Mouse (Mus musculus): ENCODE measurements around the gene March2.
"Not testable (repeated sequence)": the region's sequence is repeated elsewhere in the genome, so short reads cannot be mapped to it uniquely, and the experiment has no call there.

March2 gene

GRCm38 (mm10) chr17:33718384-33718881 is at the start of gene March2:
TSS of gene March2 (minus strand) at chr17:33718670.
- DNase-seq: peak; percentile 98

- DNase-seq: no peak
These were observed 47.9 kb upstream of the March2 start for GRCm38 (mm10) chr17:33766389-33766788.

- DNase-seq: peak; percentile 95 to 97
These were observed 42.0 kb upstream of the March2 start, which contains the start of gene Rab11b for GRCm38 (mm10) chr17:33760255-33761165. TSS of gene Rab11b (minus strand) at chr17:33760530.

DNA sequence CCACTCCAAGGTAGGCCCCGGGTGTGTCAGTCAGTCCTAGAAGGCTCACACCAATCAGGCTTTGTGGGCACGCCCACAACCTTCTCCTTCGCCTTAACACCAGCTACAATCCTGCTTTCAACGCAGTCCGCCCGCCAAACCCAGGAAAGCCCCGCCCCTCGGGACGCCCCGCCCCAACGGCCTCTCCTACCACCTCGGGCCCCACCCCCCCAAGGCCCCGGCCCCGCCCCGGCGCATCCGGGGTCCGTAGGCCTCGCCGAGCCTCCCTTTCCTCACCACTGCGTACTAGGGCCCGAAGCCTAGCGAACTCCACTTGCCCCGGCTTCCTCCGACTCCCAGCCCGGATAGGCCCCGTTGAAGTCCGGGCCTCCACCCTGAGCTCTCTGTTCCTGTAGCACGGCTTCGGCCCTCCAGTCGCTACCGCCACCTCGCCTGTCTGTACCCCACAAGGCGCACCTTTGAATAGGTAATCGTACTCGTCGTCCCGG is 41.3 kb upstream of the March2 start:
- peak; percentile 90 for DNase-seq

DNA sequence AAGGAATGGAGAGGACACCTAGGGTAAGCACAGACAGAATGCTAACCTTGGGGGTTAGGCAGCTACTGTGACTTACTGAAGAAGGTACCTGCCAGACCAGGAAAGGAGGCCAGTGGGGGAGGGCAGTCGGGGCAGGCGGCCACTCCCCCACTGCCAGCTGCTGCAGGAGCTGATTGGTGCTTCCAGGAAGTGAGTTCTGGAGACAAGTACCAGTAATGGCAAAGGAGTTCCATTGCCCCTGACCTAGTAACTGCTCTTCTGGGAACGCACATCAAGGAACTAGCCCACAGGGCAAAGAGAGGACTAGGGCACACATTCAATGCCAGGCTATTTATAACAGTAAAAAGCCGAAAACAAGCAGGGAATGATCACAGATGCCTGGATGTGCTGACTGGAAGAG is 38.8 kb upstream of the March2 start:
- no peak for DNase-seq

- DNase-seq: no peak
These were observed 37.8 kb upstream of the March2 start for GRCm38 (mm10) chr17:33756108-33756790.

GRCm38 (mm10) chr17:33755418-33756107 is 37.1 kb upstream of the March2 start:
- no peak for DNase-seq

DNA sequence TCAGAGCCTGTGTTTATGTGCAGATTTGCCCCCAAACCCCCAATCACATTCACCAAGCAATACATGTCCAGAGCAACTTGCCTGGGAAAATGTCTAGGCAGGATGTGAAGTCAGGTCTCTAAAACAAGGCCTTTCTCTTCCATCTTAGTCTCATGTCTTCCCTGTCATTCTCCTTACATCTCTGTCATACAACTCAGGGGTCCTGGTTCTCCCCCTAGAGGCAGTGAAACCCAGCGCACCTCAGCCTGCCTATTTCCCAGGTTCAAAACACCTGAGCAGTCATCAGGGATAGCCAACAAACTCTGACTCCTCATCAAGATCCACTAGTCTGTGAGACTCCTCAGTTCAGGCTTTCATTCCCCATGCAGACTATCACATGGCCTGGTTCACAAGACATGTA is 36.2 kb upstream of the March2 start:
- no peak for DNase-seq

- no peak for DNase-seq
These were observed 33.8 kb upstream of the March2 start for GRCm38 (mm10) chr17:33752297-33752696.

- no peak for DNase-seq
These were observed 32.7 kb upstream of the March2 start for GRCm38 (mm10) chr17:33751181-33751580.

DNA sequence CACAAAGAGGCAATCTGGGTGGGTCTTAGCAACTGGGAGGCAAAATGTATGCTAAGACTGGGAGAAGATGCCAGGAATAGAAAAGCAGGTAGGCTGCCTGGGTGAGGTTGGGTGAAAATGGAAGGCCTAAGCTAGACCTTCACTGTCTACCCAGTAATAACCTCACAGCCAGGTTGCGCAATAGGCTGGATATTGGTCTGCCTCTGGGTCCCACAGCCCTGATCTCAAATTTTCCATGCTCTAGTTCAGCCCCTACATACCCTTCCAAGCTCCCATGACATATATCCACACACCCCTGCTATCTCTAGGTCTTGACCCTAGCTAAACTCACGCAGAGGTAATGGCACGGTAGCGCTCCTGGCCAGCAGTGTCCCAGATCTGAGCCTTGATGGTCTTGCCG is 31.0 kb upstream of the March2 start:
- DNase-seq: no peak

- no peak for DNase-seq
These were observed 27.5 kb upstream of the March2 start for GRCm38 (mm10) chr17:33746011-33746410.

- DNase-seq: no peak
These were observed 26.4 kb upstream of the March2 start for GRCm38 (mm10) chr17:33744686-33745384.

DNA sequence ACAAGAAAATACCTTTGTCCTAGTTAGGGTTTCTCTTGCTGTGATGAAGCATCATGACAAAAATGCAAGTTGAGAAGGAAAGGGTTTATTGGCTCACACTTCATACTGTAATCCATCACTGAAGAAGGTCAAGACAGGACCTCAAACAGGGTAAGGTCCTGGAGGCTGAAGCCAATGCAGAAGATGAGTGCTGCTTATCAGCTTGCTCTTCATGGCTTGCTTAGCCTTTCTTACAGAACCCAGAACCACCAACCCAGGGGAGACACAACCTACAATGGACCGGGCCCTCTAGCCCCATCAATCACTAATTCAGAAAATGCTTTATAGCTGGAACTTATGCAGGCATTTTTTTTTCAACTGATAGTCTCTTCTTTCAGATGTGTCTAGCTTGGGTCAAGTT is 23.9 kb upstream of the March2 start:
- DNase-seq: no peak

GRCm38 (mm10) chr17:33733526-33733925 is 15.1 kb upstream of the March2 start:
- not testable (repeated sequence) for DNase-seq

DNA sequence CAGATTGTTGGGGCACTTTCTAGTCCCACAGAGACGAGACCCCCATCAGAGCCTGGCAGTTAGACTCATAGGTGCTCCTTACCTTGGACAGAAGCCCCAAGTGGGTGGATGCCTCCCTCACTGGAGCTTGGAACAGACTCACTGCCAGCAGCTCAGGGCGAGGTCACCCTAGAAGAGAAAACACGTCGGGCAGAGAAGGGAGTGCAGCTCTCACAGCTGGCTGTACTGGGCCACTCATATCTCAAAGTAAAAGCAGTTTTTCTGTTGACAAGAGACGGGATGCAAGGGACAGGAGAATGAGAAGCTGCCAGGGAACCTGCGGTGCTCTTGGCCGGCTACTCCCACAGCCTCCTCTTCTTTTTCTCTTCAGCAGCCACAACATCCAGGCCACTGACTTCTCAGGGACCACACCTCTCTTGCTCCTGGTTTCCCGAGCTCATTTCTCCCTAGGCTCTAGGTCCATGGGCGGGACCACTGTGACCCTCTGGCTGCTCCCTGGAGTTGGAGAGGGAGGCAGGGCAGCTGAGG is 14.2 kb upstream of the March2 start:
- not testable (repeated sequence) for DNase-seq

- DNase-seq: no peak
These were observed 10.7 kb upstream of the March2 start for GRCm38 (mm10) chr17:33729215-33729614.

GRCm38 (mm10) chr17:33728396-33728795 is 9.9 kb upstream of the March2 start:
- DNase-seq: no peak

DNA sequence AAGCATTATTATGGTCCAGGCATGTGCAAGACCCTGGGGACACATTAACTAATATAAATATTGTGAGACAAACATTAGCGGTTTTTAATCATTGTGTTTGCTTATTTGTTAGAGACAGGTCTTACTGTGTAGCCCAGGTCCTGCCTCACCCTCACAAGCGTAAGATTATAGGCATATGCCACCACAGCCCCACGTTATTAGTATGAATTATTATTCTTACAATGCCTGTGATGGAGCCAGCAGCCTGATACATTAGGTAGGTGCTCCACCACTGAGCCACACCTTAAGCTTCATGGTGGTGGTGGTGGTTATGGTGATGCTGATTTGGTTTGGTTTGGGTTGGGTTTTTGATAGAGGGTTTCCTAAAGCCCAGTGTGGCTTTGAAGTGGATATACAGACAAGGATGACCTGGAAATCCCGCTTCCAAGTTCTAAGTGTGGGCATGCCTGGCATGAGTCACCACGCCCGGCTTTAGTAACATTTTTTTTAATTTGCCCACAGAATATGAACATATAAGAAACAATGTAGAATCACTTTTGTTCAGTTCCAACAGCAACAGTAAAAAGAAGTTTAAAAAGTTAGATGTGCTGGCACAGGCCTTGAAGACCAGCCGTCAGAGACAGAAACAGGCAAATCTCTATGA is 1.4 kb upstream of the March2 start:
- DNase-seq: no peak

GRCm38 (mm10) chr17:33718944-33719725 is 665 bp upstream of the March2 start:
- no peak for DNase-seq

DNA sequence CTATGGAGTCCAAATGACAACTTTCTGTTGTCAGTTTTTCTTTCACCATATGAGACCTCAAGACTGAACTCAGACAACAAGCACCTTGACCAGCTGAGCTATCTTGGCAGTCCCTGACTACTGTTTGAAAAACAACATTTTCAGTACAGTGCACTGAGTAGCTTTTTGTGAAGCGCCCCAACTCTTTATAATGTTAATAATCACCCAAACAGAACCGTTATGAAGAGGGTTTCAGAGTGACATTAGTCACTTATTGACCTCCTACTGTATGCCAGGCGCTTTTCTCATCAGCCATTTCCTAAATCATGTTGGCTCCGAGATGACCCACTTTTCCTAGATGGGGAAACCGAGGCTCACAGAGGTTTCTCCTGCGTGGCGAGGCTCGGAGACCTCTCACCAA is 488 bp downstream of the March2 start:
- no peak for DNase-seq
